Mouse (Mus musculus): ENCODE measurements around the gene Serpine2. TPM values are rescaled to one million over a fixed set of nuclear protein-coding genes. Genes with fewer than 3 reads are reported as not detected.

The Serpine2 gene
- 645 and 675 TPM in 2 replicates for polyA plus RNA-seq (2015; fragmentation: Nextera tagmentation; extraction: Ambion mirVana)

GRCm38 (mm10) chr1:79861130-79861942 lies at the start of gene Serpine2:
TSS of gene Serpine2 (minus strand) at chr1:79861180.

DNA sequence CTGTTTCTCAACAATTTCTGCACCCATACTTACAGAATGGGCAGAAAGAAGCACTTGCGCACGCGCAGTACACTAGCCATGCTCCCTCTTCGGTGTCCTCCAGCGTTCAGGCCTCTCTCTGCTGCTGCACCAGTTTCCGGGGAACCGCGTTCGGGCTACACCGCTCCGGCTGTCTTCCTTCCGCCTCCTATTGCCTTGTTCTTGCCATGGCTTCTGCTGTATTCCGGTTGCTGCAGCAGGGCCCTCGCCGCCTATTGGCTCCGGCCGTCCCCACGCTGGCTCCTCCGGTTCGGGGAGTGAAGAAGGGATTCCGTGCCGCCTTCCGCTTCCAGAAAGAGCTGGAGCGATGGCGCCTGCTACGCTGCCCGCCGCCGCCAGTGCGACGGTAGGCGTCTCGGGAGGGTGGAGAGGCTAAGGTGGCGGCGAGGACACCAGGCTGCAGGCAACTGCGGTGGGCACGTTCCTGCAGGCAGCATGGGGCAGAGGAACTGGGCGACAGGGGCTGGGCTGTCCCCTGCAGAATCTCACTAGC lies 85.0 kb downstream of the Serpine2 start, which contains the start of the genes Mrpl44 and Wdfy1:
TSS of gene Mrpl44 (plus strand) at position 92 of the 532 bp plus-strand sequence.
TSS of gene Wdfy1 (minus strand) at position 217 of the 532 bp plus-strand sequence.

Other genes with a start within 250 kb of the Serpine2 start
- gene Ap1s3, start 189.2 kb downstream of the Serpine2 start, polyA plus RNA-seq (2015; fragmentation: Nextera tagmentation; extraction: Ambion mirVana), result 0.26 and 0.42 TPM in 2 replicates
- gene Mrpl44, start 85.2 kb downstream of the Serpine2 start, polyA plus RNA-seq (2015; fragmentation: Nextera tagmentation; extraction: Ambion mirVana), result 37.0 and 37.8 TPM in 2 replicates
- gene Wdfy1, start 85.0 kb downstream of the Serpine2 start, polyA plus RNA-seq (2015; fragmentation: Nextera tagmentation; extraction: Ambion mirVana), result 77.1 and 80.3 TPM in 2 replicates